Mouse (Mus musculus) ovary, postnatal 36 days (tissue): Measurements from ENCODE around the gene Kcnj15.

Experiments
- DNase-seq: peaks from one replicate; pipeline ENCODE4 v3.0.0; 2022; ENCODE audit warnings: low spot score, mixed read lengths

Gene Kcnj15

DNA sequence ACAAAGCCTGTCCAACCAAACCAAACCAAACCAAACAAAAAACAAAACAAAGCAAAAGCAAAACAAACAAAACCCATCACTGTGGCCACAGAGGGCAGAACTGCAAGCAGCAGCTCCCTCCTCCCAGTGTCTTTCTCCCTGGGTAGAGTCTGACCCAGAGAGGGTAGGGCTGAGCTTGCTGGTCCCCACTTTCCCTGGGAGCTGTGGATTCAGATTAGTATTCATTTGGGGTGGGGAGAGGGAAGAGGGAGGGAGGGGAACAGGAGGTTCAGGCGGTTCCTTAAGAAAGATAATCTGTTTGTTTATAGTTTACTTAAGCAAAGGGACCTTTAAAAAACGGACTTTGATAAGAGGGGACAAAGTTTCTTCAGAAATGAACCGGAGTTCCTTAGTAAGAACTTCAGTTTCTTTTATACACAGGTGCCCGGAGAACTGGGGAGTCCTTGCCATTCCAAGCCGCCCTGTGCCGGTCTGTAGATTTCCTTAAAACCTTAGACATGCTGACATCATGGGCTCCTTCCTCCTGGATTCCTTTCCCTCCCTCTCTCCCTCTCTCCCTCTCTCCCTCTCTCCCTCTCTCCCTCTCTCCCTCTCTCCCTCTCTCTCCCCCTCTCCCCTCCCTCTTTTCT is at the start of gene Kcnj15:
TSS of gene Kcnj15 (plus strand) at position 293 of the 629 bp plus-strand sequence.
- no peak for DNase-seq

DNA sequence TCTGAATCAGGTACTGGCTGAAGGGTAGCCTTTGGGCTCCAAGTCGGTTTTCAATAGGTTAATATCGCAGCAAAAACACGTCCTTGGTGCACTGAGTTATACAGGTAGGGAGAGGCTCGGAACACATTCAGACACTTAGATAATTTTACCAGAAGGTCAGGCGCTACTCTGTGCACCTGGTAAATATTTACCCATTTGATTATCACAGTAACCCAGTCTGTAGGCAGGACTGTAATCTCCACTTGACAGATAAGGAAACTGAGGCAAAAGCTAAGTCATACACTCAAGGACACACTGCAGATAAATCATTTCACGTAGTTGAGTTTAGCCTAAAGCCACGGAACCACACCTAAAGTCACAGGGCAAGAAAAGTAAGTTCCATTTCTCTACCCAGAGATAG is 49.1 kb upstream of the Kcnj15 start:
- DNase-seq = no peak

DNA sequence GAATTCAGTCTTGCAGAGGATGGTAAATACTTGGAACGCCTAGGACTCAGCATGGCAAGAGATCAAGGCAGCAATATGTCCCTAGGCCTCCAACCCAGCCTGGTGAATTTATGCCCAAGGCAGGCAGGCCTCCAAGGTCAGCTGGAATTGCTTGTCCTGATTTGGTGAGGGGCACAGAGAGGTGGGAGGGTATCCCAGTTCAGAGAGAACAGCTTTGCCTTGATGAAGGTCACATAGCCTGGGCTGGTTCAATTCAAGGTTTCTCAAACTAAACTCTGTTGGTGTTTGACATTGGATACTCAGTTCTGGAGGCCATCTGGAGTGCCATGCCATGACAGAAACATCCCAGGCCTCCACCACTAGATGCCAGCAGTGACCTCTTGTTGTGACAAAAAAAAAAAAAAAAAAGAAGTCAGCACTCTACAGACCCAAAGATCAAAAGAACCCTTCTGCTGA is 48.3 kb upstream of the Kcnj15 start:
- peak; percentile 52 for DNase-seq

DNA sequence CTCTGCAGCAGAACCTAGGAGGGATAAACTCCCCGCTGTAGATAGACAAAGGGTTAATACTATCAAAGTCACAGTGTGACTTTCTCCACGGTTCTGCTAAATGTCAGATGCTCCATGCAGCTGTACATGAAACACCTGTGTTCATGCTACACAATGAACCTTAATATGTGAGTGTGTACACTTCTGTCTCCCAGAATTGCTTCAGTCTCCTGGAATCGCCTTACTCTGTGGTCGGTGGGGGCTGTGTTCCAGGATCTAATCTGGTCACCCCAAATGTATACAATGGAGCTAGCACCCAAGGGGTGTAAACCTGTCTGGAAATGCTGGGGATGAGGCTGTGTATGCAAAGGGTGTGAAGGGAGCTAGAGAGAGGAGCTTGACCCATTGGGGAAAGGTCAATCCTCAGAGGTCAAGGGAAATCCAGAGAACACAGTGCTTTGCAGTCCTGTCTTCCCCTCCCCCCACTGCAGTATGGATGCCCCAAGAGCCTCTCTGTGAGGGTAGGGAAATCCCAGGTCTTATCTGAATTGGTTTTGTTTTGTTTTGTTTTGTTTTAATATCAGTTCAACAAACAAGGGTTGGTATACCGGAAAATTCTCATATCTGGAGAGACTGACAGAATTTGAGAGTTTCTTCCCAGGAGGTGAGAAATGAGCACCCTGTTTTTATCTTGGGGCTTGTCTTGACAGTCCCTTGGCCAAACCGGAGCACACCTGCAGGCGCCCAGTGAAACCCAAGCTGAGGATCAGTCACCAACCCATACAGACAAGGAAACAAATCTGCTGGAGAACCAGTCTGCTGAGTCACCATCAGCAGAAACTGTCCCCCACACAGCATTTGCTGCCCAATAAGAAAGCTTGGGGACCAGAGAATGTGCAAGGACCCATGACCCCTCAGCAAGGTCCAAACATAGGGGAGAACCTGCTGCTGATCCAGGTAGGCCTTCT is 42.8 kb upstream of the Kcnj15 start:
- DNase-seq = no peak

DNA sequence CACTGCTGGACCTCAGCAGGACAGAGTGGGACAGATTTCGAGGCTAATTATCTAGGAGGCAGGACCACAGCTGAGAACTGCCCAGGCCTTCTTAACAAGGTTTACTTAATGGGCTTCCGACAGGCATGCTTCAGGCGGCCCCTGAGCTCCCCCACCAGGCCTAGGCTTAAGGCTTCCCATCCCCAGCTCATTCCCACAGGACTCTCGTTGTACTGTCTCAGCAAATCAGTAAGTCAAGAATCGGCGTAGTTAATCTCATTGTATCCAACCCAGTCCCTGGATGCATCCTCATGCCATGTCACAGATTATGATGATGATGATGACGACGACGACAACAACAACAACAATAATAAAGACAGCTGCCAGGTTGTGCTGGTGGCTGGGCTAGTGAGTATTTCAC is 41.6 kb upstream of the Kcnj15 start:
- no peak for DNase-seq

GRCm38 (mm10) chr16:95216346-95216745 is 41.0 kb upstream of the Kcnj15 start:
- DNase-seq = no peak

DNA sequence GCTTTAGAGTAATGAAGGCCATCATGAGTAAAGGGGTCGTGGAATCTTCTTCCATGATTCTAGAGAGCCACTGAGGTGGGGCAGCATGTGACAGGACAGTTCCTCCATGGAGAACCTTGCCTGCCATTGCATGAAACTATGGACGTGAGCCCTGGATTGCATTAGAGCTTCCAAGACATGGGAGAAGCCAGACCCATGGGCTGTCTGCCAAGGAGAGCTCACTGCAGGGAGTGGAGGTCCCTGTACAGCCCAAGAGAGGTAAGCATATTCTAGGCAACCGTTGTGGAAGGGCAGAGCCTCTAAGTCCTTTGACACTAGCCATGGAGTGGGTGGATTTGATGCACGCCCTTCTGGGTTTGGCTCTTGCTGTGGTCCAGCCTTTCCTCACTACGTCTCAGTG is 40.5 kb upstream of the Kcnj15 start:
- DNase-seq = no peak

DNA sequence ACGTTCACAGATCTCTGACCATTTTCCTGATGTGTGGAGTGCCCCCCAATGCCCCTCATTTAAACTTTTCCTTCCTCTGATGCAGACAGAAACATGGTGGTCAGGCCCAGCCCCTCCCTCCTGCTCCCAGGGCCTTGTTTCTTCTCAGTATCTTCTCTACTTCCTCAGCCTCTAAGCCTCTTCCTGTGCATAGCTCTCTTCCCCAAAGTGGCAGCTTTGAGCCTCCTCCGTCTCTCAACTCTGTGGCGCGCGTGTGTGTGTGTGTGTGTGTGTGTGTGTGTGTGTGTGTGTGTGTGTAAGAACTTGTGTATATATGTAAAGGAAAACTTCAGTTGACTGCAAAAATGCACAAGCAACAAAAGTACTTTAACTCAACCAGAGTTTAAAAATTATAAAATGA is 38.6 kb upstream of the Kcnj15 start:
- DNase-seq = no peak

DNA sequence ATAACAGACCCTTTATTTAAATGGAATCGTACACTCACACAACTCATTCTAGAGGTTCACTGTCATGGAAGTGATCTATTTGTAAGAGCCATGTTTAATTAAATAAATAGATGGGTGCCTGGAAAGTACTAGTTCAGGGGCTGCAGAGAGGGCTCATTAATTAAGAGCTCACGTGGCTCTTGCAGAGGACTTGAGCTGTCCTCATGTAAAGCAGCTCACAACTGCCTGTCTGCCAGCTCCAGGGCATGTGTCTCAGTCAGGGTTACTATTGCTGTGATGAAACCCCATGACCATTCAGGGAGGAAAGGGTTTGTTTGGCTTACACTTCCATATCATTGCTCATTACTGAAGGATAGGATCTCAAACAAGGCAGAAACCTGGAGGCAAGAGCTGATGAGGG is 37.9 kb upstream of the Kcnj15 start:
- no peak for DNase-seq

DNA sequence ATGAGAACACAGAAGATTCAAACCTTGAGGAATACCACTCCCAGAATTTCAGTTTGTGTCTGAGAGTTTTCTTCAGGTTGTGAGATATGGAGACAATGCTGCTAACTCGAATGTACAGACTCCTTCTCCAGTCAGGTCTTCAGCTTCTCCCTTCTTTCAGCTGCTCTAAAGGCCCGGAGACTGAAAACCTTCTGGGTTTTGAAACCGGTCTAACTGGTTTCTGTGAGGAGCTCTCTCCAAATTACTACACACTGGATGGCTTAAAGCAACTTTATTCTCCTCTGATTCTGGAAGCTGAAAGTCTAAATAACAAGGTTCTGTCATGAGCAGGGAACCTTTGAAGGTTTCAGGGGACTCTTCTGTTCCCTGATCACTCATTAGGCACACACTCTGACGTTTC is 36.3 kb upstream of the Kcnj15 start:
- DNase-seq = no peak

- no peak for DNase-seq
Measured at GRCm38 (mm10) chr16:95222026-95222718, 35.2 kb upstream of the Kcnj15 start.

GRCm38 (mm10) chr16:95223435-95223834 is 33.9 kb upstream of the Kcnj15 start:
- no peak for DNase-seq

- no peak for DNase-seq
Measured at GRCm38 (mm10) chr16:95225285-95225684, 32.1 kb upstream of the Kcnj15 start.

- DNase-seq = no peak
Measured at GRCm38 (mm10) chr16:95231768-95232167, 25.6 kb upstream of the Kcnj15 start.

DNA sequence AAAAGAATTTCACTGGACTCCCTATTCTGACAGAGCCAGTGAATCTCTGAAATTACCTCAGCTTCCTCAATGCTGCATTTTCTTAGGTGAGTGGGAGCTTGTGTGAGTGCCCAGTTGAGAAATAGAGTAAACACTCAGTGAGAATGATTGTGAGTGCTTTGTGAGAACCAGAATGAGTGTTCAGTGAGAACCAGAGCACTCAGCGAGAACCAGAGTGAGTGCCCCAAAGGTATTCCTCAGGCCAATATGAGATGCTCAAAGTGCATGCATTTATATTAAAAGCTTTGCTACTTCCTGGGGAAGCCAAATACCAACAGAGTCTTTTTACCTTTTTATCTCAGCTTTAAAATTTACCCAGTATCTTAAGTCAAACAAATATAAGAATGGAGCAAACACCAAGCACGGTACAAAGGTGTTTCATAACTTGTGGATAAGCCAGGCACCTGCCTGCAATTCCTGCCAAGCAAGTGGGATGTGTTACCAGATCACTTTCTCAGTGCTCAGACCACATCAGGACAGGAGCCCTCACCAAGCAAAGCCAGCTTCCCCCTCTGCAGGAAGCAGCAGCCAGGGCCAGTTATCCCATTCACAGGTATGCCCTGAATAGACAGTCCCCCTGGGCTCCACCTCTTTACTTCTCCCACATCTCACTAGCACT is 22.3 kb upstream of the Kcnj15 start:
- DNase-seq = no peak

GRCm38 (mm10) chr16:95239209-95239925 is 18.0 kb upstream of the Kcnj15 start:
- no peak for DNase-seq

GRCm38 (mm10) chr16:95240688-95241087 is 16.7 kb upstream of the Kcnj15 start:
- DNase-seq = no peak

DNA sequence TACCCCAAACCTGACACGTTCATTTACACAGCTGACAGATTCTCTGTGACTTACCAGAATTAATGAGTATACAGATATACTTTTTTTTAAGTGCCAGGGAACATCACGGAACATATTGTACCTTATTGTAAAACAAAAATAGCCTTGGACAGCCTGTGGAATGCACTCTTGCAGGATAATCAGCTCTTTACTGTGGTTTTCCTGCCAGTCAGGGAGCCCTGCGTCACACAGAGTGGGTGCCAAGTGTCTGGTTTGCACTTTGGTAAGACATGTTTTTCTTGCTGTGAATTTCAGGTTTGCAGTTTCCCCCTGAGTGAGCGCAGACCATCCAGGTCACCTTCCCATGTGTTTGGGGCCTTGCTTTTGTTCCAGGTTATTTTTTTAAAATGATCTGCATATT is 15.8 kb upstream of the Kcnj15 start:
- DNase-seq = peak; percentile 21

DNA sequence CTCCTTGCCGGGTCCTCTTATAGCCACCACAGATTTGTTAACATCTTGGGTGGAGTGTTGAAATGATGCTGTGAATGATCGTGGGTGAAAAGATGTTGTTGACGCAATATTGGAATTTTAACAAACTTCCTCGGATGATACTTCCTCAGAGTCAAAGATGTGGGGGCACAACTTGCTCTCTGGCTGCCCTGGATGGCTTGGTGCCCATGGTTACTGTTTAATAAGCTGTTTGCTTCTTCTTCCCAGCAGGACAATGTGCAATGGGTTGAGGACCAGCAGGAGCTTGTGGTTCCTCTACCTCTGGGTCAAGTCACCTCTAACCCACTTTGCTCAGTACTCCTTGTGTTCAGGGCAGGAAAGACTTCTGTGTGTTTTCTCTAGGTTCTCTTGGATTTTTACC is 15.2 kb upstream of the Kcnj15 start:
- no peak for DNase-seq

DNA sequence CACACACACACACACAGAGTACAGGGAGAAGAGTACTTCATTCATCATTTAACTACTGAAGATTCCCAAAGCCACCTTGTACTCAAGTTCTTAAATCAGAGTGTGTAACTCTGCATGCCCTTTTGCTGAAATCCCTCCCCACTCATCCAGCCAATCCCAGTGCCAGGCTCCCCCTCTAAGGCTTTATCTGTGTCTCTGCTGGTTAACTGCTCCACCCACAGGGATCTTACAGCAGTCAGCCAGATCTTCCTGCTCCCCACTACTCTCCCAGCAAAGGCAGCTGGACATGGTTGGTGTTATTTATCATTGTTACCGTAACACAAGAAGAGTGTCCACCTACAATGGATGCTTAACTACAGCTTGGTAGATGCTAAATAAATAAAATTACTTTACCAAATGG is 14.0 kb upstream of the Kcnj15 start:
- no peak for DNase-seq

DNA sequence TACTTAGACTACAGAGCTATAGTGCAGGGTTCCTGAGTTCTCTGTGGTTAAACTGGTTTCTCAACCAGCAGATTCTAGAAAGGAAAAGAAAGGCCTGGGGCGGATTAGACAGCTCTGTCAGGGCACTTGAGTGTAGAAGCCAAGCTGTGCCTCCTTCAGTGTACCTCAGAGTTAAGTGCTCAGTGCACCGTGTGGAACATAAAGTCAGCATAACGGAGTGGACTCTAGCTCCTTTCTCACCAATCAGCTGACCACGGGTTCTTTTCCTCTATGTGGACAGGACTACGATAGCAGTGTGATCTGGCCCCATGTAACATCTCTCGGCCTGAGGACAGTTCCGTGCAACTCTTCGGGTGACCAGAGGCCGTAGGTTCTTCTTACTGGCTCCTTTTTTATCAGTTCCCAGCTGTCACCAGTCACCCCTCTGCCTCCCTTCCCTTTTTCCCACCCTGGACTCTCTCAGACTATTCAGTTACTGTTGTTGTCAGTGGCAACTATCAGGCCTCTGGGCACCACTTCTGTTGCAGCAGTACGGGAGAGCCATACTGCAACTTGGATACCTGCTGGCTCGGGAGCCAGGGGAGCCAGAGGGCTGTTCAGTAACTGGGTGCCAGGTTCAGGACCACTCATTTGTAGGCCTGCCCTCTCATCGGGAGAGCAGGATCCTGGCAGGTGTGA is 12.6 kb upstream of the Kcnj15 start:
- no peak for DNase-seq
